Mouse (Mus musculus) ES-E14 (cell line): ENCODE measurements around the gene 3110082I17Rik. TPM values are rescaled to one million over a fixed set of nuclear protein-coding genes. Genes with fewer than 3 reads are reported as not detected.

Experiments used
- DNase-seq: peaks from one replicate; pipeline ENCODE4 v3.0.0-alpha.2; 2013; ENCODE audit warnings: low read depth, low spot score
- H3K27ac ChIP-seq: 2 replicates; pipeline ENCODE4 v1.5.1; 2012; ENCODE audit warnings: low read depth, mild to moderate bottlenecking, low read length, moderate library complexity, mixed read lengths; ENCODE audit not compliant: poor library complexity, insufficient read depth, severe bottlenecking
- H3K36me3 ChIP-seq: 2 replicates; pipeline ENCODE4 v1.6.1; 2012; ENCODE audit warnings: mild to moderate bottlenecking, low read length, moderate library complexity, mixed read lengths; ENCODE audit not compliant: control insufficient read depth, poor library complexity, insufficient read depth, severe bottlenecking
- H3K4me1 ChIP-seq, 2 experiments: fragments of 150-350 bp in 1 of 2; sonication (generic) in 1 of 2; 2 replicates each; pipeline ENCODE4 v1.6.1; 2012; ENCODE audit warnings: low read length in 2 of 2, mild to moderate bottlenecking in 1 of 2, mixed read lengths in 1 of 2; ENCODE audit not compliant: control insufficient read depth in 2 of 2, insufficient read depth in 2 of 2, poor library complexity in 1 of 2
- H3K4me3 ChIP-seq, 2 experiments: fragments of 150-350 bp in 1 of 2; sonication (generic) in 1 of 2; 2 replicates each; pipeline ENCODE4 v1.5.1; 2012; ENCODE audit warnings: low read length in 2 of 2, low read depth in 1 of 2, mild to moderate bottlenecking in 1 of 2, mixed read lengths in 1 of 2; ENCODE audit not compliant: insufficient read depth in 1 of 2, poor library complexity in 1 of 2, severe bottlenecking in 1 of 2
- H3K9ac ChIP-seq: 2 replicates; pipeline ENCODE4 v1.6.1; 2012; ENCODE audit warnings: low read depth, mild to moderate bottlenecking, low read length, mixed read lengths; ENCODE audit not compliant: poor library complexity, insufficient read depth, severe bottlenecking
- H3K9me3 ChIP-seq: fragments of 150-350 bp; sonication (generic); 2 replicates; pipeline ENCODE4 v1.6.1; 2012; ENCODE audit warnings: low read depth, mild to moderate bottlenecking, low read length; ENCODE audit not compliant: control insufficient read depth, insufficient read depth
- CHD2 ChIP-seq: IDR thresholded peaks from 2 replicates; pipeline ENCODE4 v1.6.1; 2014; ENCODE audit warnings: mild to moderate bottlenecking, low read depth, low read length, inconsistent platforms
- HCFC1 ChIP-seq: IDR thresholded peaks from 2 replicates; pipeline ENCODE4 v1.6.1; 2012; ENCODE audit warnings: low read length, inconsistent platforms, borderline replicate concordance; ENCODE audit not compliant: insufficient read depth
- MAFK ChIP-seq: IDR thresholded peaks from 2 replicates; pipeline ENCODE4 v1.6.1; 2014; ENCODE audit warnings: mild to moderate bottlenecking, low read depth, low read length, inconsistent platforms; ENCODE audit not compliant: insufficient read depth
- ZC3H11A ChIP-seq: IDR thresholded peaks from 2 replicates; pipeline ENCODE4 v1.6.1; 2012; ENCODE audit warnings: low read depth, mild to moderate bottlenecking, inconsistent platforms, low read length, borderline replicate concordance
- ZNF384 ChIP-seq: IDR thresholded peaks from 2 replicates; pipeline ENCODE4 v1.6.1; 2012; ENCODE audit warnings: low read depth, low read length, inconsistent platforms
- in situ Hi-C, 2 experiments: fragments of 600-800 bp; cut with MboI; formaldehyde crosslinking; loops; one replicate each; pipeline ENCODE4 v1.15.1; 2025; ENCODE audit warnings: low sequenced_read_pairs in 2 of 2, inconsistent platforms in 1 of 2; ENCODE audit not compliant: unreplicated experiment in 2 of 2
- total RNA-seq: library from RNA; depleted of rRNA; stranded (reverse); fragments of 300-350 nt; gene quantifications from 2 replicates; pipeline ENCODE4 v1.2.3, GENCODE M21; 2012

Gene 3110082I17Rik
- total RNA-seq, 1 experiment = 32.6 TPM

GRCm38 (mm10) chr5:139344021-139344686 is 116.2 kb downstream of the 3110082I17Rik start:
- in situ Hi-C loops = no loop called here
- no peaks in the 10 kb centered on the region for H3K9me3 ChIP-seq

GRCm38 (mm10) chr5:139338891-139339290 is 121.4 kb downstream of the 3110082I17Rik start:
- no peak for DNase-seq
- H3K36me3 ChIP-seq = peaks cover 8% of the 10 kb centered on the region; the same call in 1 of the 2 replicates
- in situ Hi-C loops = no loop called here

More at GRCm38 (mm10) chr5:139344021-139344686, 116.2 kb downstream of the 3110082I17Rik start:
- H3K27ac ChIP-seq = no peak overlapping the region
- no peak for TF ChIP-seq ZNF384
- TF ChIP-seq MAFK = no peak
- no peak for TF ChIP-seq ZC3H11A
- no peak for TF ChIP-seq HCFC1
- no peak for TF ChIP-seq CHD2
- peaks cover 3 to 18% of the 10 kb centered on the region in 2 experiments; a peak in 2 of 4 replicates for H3K4me1 ChIP-seq
- peaks cover 7% of the 10 kb centered on the region; the same call in 1 of the 2 replicates for H3K36me3 ChIP-seq
- peak overlapping the region; percentile 80 to 98 for H3K4me3 ChIP-seq
- H3K9ac ChIP-seq = peak overlapping the region; percentile 89
- peak; percentile 71 for DNase-seq

GRCm38 (mm10) chr5:139338403-139338802 is 121.9 kb downstream of the 3110082I17Rik start:
- in situ Hi-C loops = no loop called here
- H3K9me3 ChIP-seq = no peaks in the 10 kb centered on the region
- DNase-seq = no peak
- no peak overlapping the region for H3K4me3 ChIP-seq
- peak overlapping the region; percentile 15; the same call in 1 of the 2 replicates for H3K9ac ChIP-seq
- peaks cover 2 to 23% of the 10 kb centered on the region in 2 experiments; a peak in 3 of 4 replicates for H3K4me1 ChIP-seq
- peak overlapping the region; percentile 11; the same call in 1 of the 2 replicates for H3K27ac ChIP-seq
- TF ChIP-seq MAFK = no peak
- no peak for TF ChIP-seq ZNF384
- TF ChIP-seq HCFC1 = no peak
- TF ChIP-seq ZC3H11A = no peak
- no peak for TF ChIP-seq CHD2
- peaks cover 8% of the 10 kb centered on the region; the same call in 1 of the 2 replicates for H3K36me3 ChIP-seq

More at GRCm38 (mm10) chr5:139338891-139339290, 121.4 kb downstream of the 3110082I17Rik start:
- no peak overlapping the region for H3K4me3 ChIP-seq
- no peak overlapping the region for H3K9ac ChIP-seq
- TF ChIP-seq ZNF384 (no peak), HCFC1 (no peak), ZC3H11A (no peak), CHD2 (no peak), MAFK (no peak)
- H3K27ac ChIP-seq = peak overlapping the region; percentile 11; the same call in 1 of the 2 replicates
- peaks cover 2 to 26% of the 10 kb centered on the region in 2 experiments; a peak in 3 of 4 replicates for H3K4me1 ChIP-seq
- H3K9me3 ChIP-seq = no peaks in the 10 kb centered on the region

- H3K4me3 ChIP-seq = no peak overlapping the region
- in situ Hi-C loops = no loop called here
- no peaks in the 10 kb centered on the region for H3K9me3 ChIP-seq
- TF ChIP-seq HCFC1 = no peak
- TF ChIP-seq ZC3H11A = no peak
- no peak for TF ChIP-seq CHD2
- TF ChIP-seq ZNF384 = no peak
- TF ChIP-seq MAFK = no peak
- H3K36me3 ChIP-seq = peaks cover 8% of the 10 kb centered on the region; the same call in 1 of the 2 replicates
- peak overlapping the region; percentile 15; the same call in 1 of the 2 replicates for H3K9ac ChIP-seq
- H3K4me1 ChIP-seq = peaks cover 2 to 23% of the 10 kb centered on the region in 2 experiments; a peak in 3 of 4 replicates
- no peak for DNase-seq
- H3K27ac ChIP-seq = no peak overlapping the region; the same call in 1 of the 2 replicates
Measured at GRCm38 (mm10) chr5:139337826-139338370, 122.4 kb downstream of the 3110082I17Rik start.
